Mouse (Mus musculus): ENCODE measurements around the gene Gad1.

DNA sequence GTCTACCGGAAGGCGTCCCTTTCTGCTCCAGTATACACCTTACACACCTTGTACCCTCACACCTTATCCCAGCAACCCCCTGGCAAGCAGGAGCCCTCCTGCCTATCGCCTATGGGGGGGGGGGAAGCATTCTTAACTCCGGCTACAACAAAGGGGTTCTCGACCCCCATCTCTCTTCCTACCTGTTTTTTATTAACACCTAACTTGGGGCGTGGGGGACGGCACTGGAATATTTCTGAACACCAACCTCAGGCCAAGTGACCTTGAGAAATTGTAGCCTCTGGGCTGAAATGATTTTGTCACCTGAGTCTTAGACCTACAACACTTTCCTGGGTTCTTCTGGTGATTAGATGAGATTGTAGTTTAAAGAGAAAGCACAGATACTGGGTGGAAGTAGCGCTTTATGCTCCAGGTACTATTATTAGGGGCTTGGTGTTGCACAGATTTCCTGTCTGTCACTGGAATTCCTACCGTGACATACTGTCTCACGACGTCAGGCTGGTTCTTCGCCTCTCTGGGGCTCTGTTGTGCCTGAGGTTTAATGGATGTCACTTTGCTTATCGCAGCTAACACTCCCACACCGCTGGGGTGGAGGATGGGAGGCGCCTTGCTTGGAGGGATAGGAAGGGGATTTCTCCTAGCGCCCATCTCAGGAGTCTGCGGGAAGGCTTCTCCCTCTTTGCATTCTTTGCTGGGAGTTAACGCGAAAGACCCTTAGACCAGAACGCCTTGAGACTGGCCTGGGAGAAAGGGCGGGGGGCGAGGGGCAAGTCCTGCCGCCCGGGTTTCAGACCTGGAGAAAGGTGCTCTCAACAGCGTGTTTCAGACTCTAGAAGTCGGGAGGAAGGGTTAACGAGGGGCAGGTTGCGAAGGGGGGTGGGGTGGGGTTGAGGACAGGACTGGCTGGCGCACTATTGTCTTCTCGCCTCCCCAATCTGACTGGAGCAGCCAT, 13.1 kb downstream of the Gad1 start:
- TF ChIP-seq POLR2A (IDR thresholded peaks at IDR 0.05; ENCODE audit: control insufficient read depth, low read depth, low read length) (no peak), CTCF (IDR thresholded peaks at IDR 0.05; ENCODE audit: control insufficient read depth, insufficient read depth, insufficient replicate concordance, low read depth, low read length) (no peak)

Measured in testis, adult 2 months (tissue).